19 mouse cellular contexts compared by ENCODE assay signal in genomic region chr11:69406282-69406681, GRCm38 (mm10). TPM values are rescaled to one million over a fixed set of nuclear protein-coding genes. Genes with fewer than 3 reads are reported as not detected.
A peak's percentile ranks its signal among the peaks of the same experiment; 100 is the strongest.
DNase-seq lines count a peak whose midpoint lies in the region; ATAC-seq and TF ChIP-seq lines count a peak whose summit lies in the region.
"Had no signal": no experiment of that assay in that cellular context is flagged by ENCODE, and none has a peak within 500 bp of the region (broad histone marks: within the 10 kb centered on the region; RNA-seq: fewer than 3 reads in every experiment).

No protein-coding gene starts in this region.

- no peak for ATAC-seq in CD4-positive, CD25-positive, alpha-beta regulatory T cell, adult 4 months
- no peak for ATAC-seq in forebrain, embryonic 12.5 days (ENCODE audit: low FRiP score)
- ATAC-seq in liver, postnatal 0 days = no peak
- no peak for ATAC-seq in liver, embryonic 12.5 days
- ATAC-seq in embryonic facial prominence, embryonic 12.5 days (ENCODE audit: insufficient number of reproducible peaks, insufficient read depth, low FRiP score, low TSS enrichment) = no peak
- ATAC-seq: forebrain, embryonic 15.5 days; Patski had no signal

- TF ChIP-seq CTCF in liver, postnatal 0 days (IDR thresholded peaks at IDR 0.05; ENCODE audit: low read depth) = no peak

- H3K4me3 ChIP-seq in forebrain, embryonic 10.5 days = peak overlapping the region; percentile 10
- H3K4me3 ChIP-seq in forebrain, embryonic 12.5 days (replicated peaks) = no peak overlapping the region
- no peak overlapping the region for H3K4me3 ChIP-seq in liver, postnatal 0 days (ENCODE audit: low read depth, low read length)
- no peak overlapping the region for H3K4me3 ChIP-seq in liver, embryonic 12.5 days
- H3K4me3 ChIP-seq in embryonic facial prominence, embryonic 12.5 days = no peak overlapping the region
- H3K4me3 ChIP-seq: forebrain, embryonic 15.5 days; limb, embryonic 15.5 days; liver, embryonic 15.5 days had no signal

- H3K36me3 ChIP-seq in forebrain, embryonic 10.5 days (replicated peaks) = peaks cover 71% of the 10 kb centered on the region
- H3K36me3 ChIP-seq in forebrain, embryonic 12.5 days (replicated peaks) = peaks cover 69% of the 10 kb centered on the region
- peaks cover 52% of the 10 kb centered on the region for H3K36me3 ChIP-seq in liver, postnatal 0 days (replicated peaks; ENCODE audit: insufficient read depth, low read length)
- H3K36me3 ChIP-seq in liver, embryonic 12.5 days = peaks cover 67% of the 10 kb centered on the region
- H3K36me3 ChIP-seq in embryonic facial prominence, embryonic 12.5 days = peaks cover 68% of the 10 kb centered on the region

- no peak overlapping the region for H3K4me2 ChIP-seq in forebrain, embryonic 12.5 days
- no peak overlapping the region for H3K4me2 ChIP-seq in liver, postnatal 0 days (ENCODE audit: low read depth, low read length)
- no peak overlapping the region for H3K4me2 ChIP-seq in liver, embryonic 12.5 days
- H3K4me2 ChIP-seq in embryonic facial prominence, embryonic 12.5 days (replicated peaks) = no peak overlapping the region
- H3K4me2 ChIP-seq: forebrain, embryonic 15.5 days; hindbrain, embryonic 14.5 days; limb, embryonic 15.5 days; liver, embryonic 15.5 days; midbrain, embryonic 11.5 days had no signal

- H3K4me1 ChIP-seq in forebrain, embryonic 10.5 days = peaks cover 51% of the 10 kb centered on the region
- peaks cover 24% of the 10 kb centered on the region for H3K4me1 ChIP-seq in forebrain, embryonic 12.5 days
- H3K4me1 ChIP-seq in liver, postnatal 0 days (ENCODE audit: insufficient read depth) = peaks cover 7% of the 10 kb centered on the region
- peaks cover 35% of the 10 kb centered on the region for H3K4me1 ChIP-seq in liver, embryonic 12.5 days
- H3K4me1 ChIP-seq in embryonic facial prominence, embryonic 12.5 days = peaks cover 16% of the 10 kb centered on the region

- WGBS in forebrain, embryonic 10.5 days = 89% methylated on average over 19 of the region's 19 CpGs
- 91% methylated on average over 19 of the region's 19 CpGs for WGBS in forebrain, embryonic 12.5 days
- 84% methylated on average over 19 of the region's 19 CpGs for WGBS in liver, postnatal 0 days (ENCODE audit: insufficient replicate concordance)
- 88% methylated on average over 19 of the region's 19 CpGs for WGBS in liver, embryonic 12.5 days (ENCODE audit: insufficient replicate concordance)
- 79% methylated on average over 19 of the region's 19 CpGs for WGBS in embryonic facial prominence, embryonic 12.5 days

- H3K9me3 ChIP-seq in forebrain, embryonic 10.5 days = no peaks in the 10 kb centered on the region
- no peaks in the 10 kb centered on the region for H3K9me3 ChIP-seq in forebrain, embryonic 12.5 days
- no peaks in the 10 kb centered on the region for H3K9me3 ChIP-seq in liver, postnatal 0 days (ENCODE audit: low read length)
- H3K9me3 ChIP-seq in liver, embryonic 12.5 days (replicated peaks) = no peaks in the 10 kb centered on the region
- no peaks in the 10 kb centered on the region for H3K9me3 ChIP-seq in embryonic facial prominence, embryonic 12.5 days
- H3K9me3 ChIP-seq: forebrain, embryonic 15.5 days; limb, embryonic 15.5 days; liver, embryonic 15.5 days had no signal

- H3K27me3 ChIP-seq in forebrain, embryonic 10.5 days (ENCODE audit: poor library complexity, severe bottlenecking) = peaks cover 8% of the 10 kb centered on the region; the same call in 1 of the 2 replicates
- H3K27me3 ChIP-seq in forebrain, embryonic 12.5 days = peaks cover 6% of the 10 kb centered on the region; the same call in 1 of the 2 replicates
- no peaks in the 10 kb centered on the region for H3K27me3 ChIP-seq in liver, postnatal 0 days (ENCODE audit: insufficient read depth, low read length)
- no peaks in the 10 kb centered on the region for H3K27me3 ChIP-seq in liver, embryonic 12.5 days (replicated peaks)
- H3K27me3 ChIP-seq in embryonic facial prominence, embryonic 12.5 days = no peaks in the 10 kb centered on the region
- H3K27me3 ChIP-seq: forebrain, embryonic 15.5 days; limb, embryonic 15.5 days; liver, embryonic 15.5 days; Patski had no signal

- no peak for TF ChIP-seq EP300 in liver, postnatal 0 days (IDR thresholded peaks at IDR 0.05; ENCODE audit: low read depth)

- DNase-seq in CD4-positive, CD25-positive, alpha-beta regulatory T cell, adult 2 months (ENCODE audit: low read depth, low spot score) = peak; percentile 18
- no peak for DNase-seq in forebrain, embryonic 10.5 days (ENCODE audit: extremely low spot score, low spot score)
- DNase-seq in liver, postnatal 0 days = peak; percentile 13
- DNase-seq: adrenal gland, postnatal 36 days; gastrocnemius, postnatal 36 days; kidney, adult 8-10 months; kidney, postnatal 14 days; left cerebral cortex, postnatal 4 days had no signal

- no peak overlapping the region for H3K27ac ChIP-seq in forebrain, embryonic 10.5 days
- no peak overlapping the region for H3K27ac ChIP-seq in forebrain, embryonic 12.5 days
- H3K27ac ChIP-seq in liver, postnatal 0 days (ENCODE audit: low read depth) = no peak overlapping the region
- H3K27ac ChIP-seq in liver, embryonic 12.5 days = no peak overlapping the region
- no peak overlapping the region for H3K27ac ChIP-seq in embryonic facial prominence, embryonic 12.5 days
- H3K27ac ChIP-seq: forebrain, embryonic 15.5 days; hindbrain, embryonic 14.5 days; limb, embryonic 15.5 days; liver, embryonic 15.5 days; macrophage had no signal

- no peak overlapping the region for H3K9ac ChIP-seq in forebrain, embryonic 12.5 days
- no peak overlapping the region for H3K9ac ChIP-seq in liver, postnatal 0 days (replicated peaks)
- no peak overlapping the region for H3K9ac ChIP-seq in liver, embryonic 12.5 days
- H3K9ac ChIP-seq in embryonic facial prominence, embryonic 12.5 days = peak overlapping the region; percentile 15; the same call in 1 of the 2 replicates
- H3K9ac ChIP-seq: forebrain, embryonic 15.5 days; hindbrain, embryonic 14.5 days; limb, embryonic 15.5 days; liver, embryonic 15.5 days had no signal

RNA-seq across cellular contexts. Expression of gene Kdm6b, which starts 7.2 kb away (rescaled TPM):
- polyA plus RNA-seq in CD4-positive, CD25-positive, alpha-beta regulatory T cell, adult 4 months (2017; shearing (Covaris generic)) = 10 to 100 TPM; 30.7 to 32.6 TPM
- 31.7 TPM in 2 replicates for polyA plus RNA-seq in forebrain, embryonic 10.5 days (2016; fragmentation: Nextera tagmentation; extraction: Ambion mirVana)
- 50.8 and 53.3 TPM in 2 replicates for polyA plus RNA-seq in forebrain, embryonic 12.5 days (2016; fragmentation: Nextera tagmentation; extraction: Ambion mirVana)
- 7.4 and 8.2 TPM in 2 replicates for polyA plus RNA-seq in liver, postnatal 0 days (2015; fragmentation: Nextera tagmentation; extraction: Ambion mirVana)
- polyA plus RNA-seq in liver, embryonic 12.5 days (2016; fragmentation: Nextera tagmentation; extraction: Ambion mirVana) = 7.1 and 7.5 TPM in 2 replicates
- 42.3 and 43.4 TPM in 2 replicates for polyA plus RNA-seq in embryonic facial prominence, embryonic 12.5 days (2016; fragmentation: Nextera tagmentation; extraction: Ambion mirVana)

RNA-seq across cellular contexts. Expression of gene Tmem88, which starts 8.2 kb away (rescaled TPM):
- polyA plus RNA-seq in CD4-positive, CD25-positive, alpha-beta regulatory T cell, adult 4 months (2017; shearing (Covaris generic)) = 1 to 10 TPM; 1.1 to 1.2 TPM
- 23.3 and 23.4 TPM in 2 replicates for polyA plus RNA-seq in forebrain, embryonic 10.5 days (2016; fragmentation: Nextera tagmentation; extraction: Ambion mirVana)
- 9.1 and 11.2 TPM in 2 replicates for polyA plus RNA-seq in forebrain, embryonic 12.5 days (2016; fragmentation: Nextera tagmentation; extraction: Ambion mirVana)
- 12.3 and 14.0 TPM in 2 replicates for polyA plus RNA-seq in liver, postnatal 0 days (2015; fragmentation: Nextera tagmentation; extraction: Ambion mirVana)
- 14.4 and 15.4 TPM in 2 replicates for polyA plus RNA-seq in liver, embryonic 12.5 days (2016; fragmentation: Nextera tagmentation; extraction: Ambion mirVana)
- 18.1 and 21.3 TPM in 2 replicates for polyA plus RNA-seq in embryonic facial prominence, embryonic 12.5 days (2016; fragmentation: Nextera tagmentation; extraction: Ambion mirVana)

RNA-seq across cellular contexts. Expression of gene Cyb5d1, which starts 10.9 kb away (rescaled TPM):
- polyA plus RNA-seq in CD4-positive, CD25-positive, alpha-beta regulatory T cell, adult 4 months (2017; shearing (Covaris generic)) = 10 to 100 TPM; 17.0 to 28.2 TPM
- 47.3 and 54.6 TPM in 2 replicates for polyA plus RNA-seq in forebrain, embryonic 10.5 days (2016; fragmentation: Nextera tagmentation; extraction: Ambion mirVana)
- 55.0 and 60.9 TPM in 2 replicates for polyA plus RNA-seq in forebrain, embryonic 12.5 days (2016; fragmentation: Nextera tagmentation; extraction: Ambion mirVana)
- 4.7 and 5.4 TPM in 2 replicates for polyA plus RNA-seq in liver, postnatal 0 days (2015; fragmentation: Nextera tagmentation; extraction: Ambion mirVana)
- 15.1 and 15.7 TPM in 2 replicates for polyA plus RNA-seq in liver, embryonic 12.5 days (2016; fragmentation: Nextera tagmentation; extraction: Ambion mirVana)
- polyA plus RNA-seq in embryonic facial prominence, embryonic 12.5 days (2016; fragmentation: Nextera tagmentation; extraction: Ambion mirVana) = 44.6 and 50.0 TPM in 2 replicates

RNA-seq across cellular contexts. Expression of gene Naa38, which starts 11.0 kb away (rescaled TPM):
- 100 to 1,000 TPM in 1 of 2 experiments, 10 to 100 TPM in 1; 87.8 to 116 TPM for polyA plus RNA-seq in CD4-positive, CD25-positive, alpha-beta regulatory T cell, adult 4 months (2017; shearing (Covaris generic))
- polyA plus RNA-seq in forebrain, embryonic 10.5 days (2016; fragmentation: Nextera tagmentation; extraction: Ambion mirVana) = 131 and 136 TPM in 2 replicates
- 91.7 and 103 TPM in 2 replicates for polyA plus RNA-seq in forebrain, embryonic 12.5 days (2016; fragmentation: Nextera tagmentation; extraction: Ambion mirVana)
- polyA plus RNA-seq in liver, postnatal 0 days (2015; fragmentation: Nextera tagmentation; extraction: Ambion mirVana) = 83.7 and 83.9 TPM in 2 replicates
- polyA plus RNA-seq in liver, embryonic 12.5 days (2016; fragmentation: Nextera tagmentation; extraction: Ambion mirVana) = 111 and 119 TPM in 2 replicates
- 126 and 129 TPM in 2 replicates for polyA plus RNA-seq in embryonic facial prominence, embryonic 12.5 days (2016; fragmentation: Nextera tagmentation; extraction: Ambion mirVana)

RNA-seq across cellular contexts. Expression of gene Chd3, which starts 37.1 kb away (rescaled TPM):
- polyA plus RNA-seq in CD4-positive, CD25-positive, alpha-beta regulatory T cell, adult 4 months (2017; shearing (Covaris generic)) = 10 to 100 TPM; 71.8 to 80.8 TPM
- 40.7 and 44.9 TPM in 2 replicates for polyA plus RNA-seq in forebrain, embryonic 10.5 days (2016; fragmentation: Nextera tagmentation; extraction: Ambion mirVana)
- polyA plus RNA-seq in forebrain, embryonic 12.5 days (2016; fragmentation: Nextera tagmentation; extraction: Ambion mirVana) = 94.3 and 98.3 TPM in 2 replicates
- polyA plus RNA-seq in liver, postnatal 0 days (2015; fragmentation: Nextera tagmentation; extraction: Ambion mirVana) = 7.8 and 8.7 TPM in 2 replicates
- polyA plus RNA-seq in liver, embryonic 12.5 days (2016; fragmentation: Nextera tagmentation; extraction: Ambion mirVana) = 4.7 and 6.4 TPM in 2 replicates
- polyA plus RNA-seq in embryonic facial prominence, embryonic 12.5 days (2016; fragmentation: Nextera tagmentation; extraction: Ambion mirVana) = 130 and 135 TPM in 2 replicates
